ENCODE assay signal across 22 mouse cellular contexts in genomic region chr15:74387533-74387932, GRCm38 (mm10).
A peak's percentile ranks its signal among the peaks of the same experiment; 100 is the strongest.
DNase-seq lines count a peak whose midpoint lies in the region; ATAC-seq and TF ChIP-seq lines count a peak whose summit lies in the region.
"Had no signal": no experiment of that assay in that cellular context is flagged by ENCODE, and none has a peak within 500 bp of the region (broad histone marks: within the 10 kb centered on the region; RNA-seq: fewer than 3 reads in every experiment).

No protein-coding gene starts in this region.

- H3K4me3 ChIP-seq in hindbrain, embryonic 10.5 days, result no peak overlapping the region
- H3K4me3 ChIP-seq in hindbrain, embryonic 11.5 days (ENCODE audit: low read depth, low read length), result no peak overlapping the region
- H3K4me3 ChIP-seq in ES-E14 (ENCODE audit: insufficient read depth in 1 of 2, low read depth in 1 of 2, low read length in 2 of 2, poor library complexity in 1 of 2, severe bottlenecking in 1 of 2), result no peak overlapping the region
- H3K4me3 ChIP-seq in midbrain, embryonic 15.5 days, result no peak overlapping the region
- H3K4me3 ChIP-seq: limb, embryonic 13.5 days; liver, embryonic 12.5 days had no signal

- H3K4me1 ChIP-seq in hindbrain, embryonic 10.5 days (replicated peaks), result peaks cover 33% of the 10 kb centered on the region
- 0 out of 2 replicates have a peak, but pooled peaks cover 2% of the 10 kb centered on the region for H3K4me1 ChIP-seq in hindbrain, embryonic 11.5 days (replicated peaks; ENCODE audit: control insufficient read depth, insufficient read depth, low read length)
- H3K4me1 ChIP-seq in ES-E14 (ENCODE audit: control insufficient read depth in 2 of 2, insufficient read depth in 2 of 2, low read length in 2 of 2, poor library complexity in 1 of 2), result peaks cover 3 to 27% of the 10 kb centered on the region in 2 experiments; a peak in 2 of 4 replicates
- H3K4me1 ChIP-seq in midbrain, embryonic 15.5 days, result peaks cover 12% of the 10 kb centered on the region
- H3K4me1 ChIP-seq: liver, embryonic 12.5 days had no signal

- in situ Hi-C loops in ES-E14 (cut with MboI; ENCODE audit: low sequenced_read_pairs in 2 of 2, unreplicated experiment in 2 of 2), result no loop called here

- no peak overlapping the region for H3K4me2 ChIP-seq in hindbrain, embryonic 11.5 days (replicated peaks; ENCODE audit: low read depth, low read length)
- no peak overlapping the region for H3K4me2 ChIP-seq in midbrain, embryonic 15.5 days
- H3K4me2 ChIP-seq: heart, embryonic 11.5 days; limb, embryonic 13.5 days; liver, embryonic 12.5 days had no signal

- H3K27me3 ChIP-seq in hindbrain, embryonic 10.5 days (ENCODE audit: insufficient read depth, poor library complexity, severe bottlenecking), result no peaks in the 10 kb centered on the region
- H3K27me3 ChIP-seq in hindbrain, embryonic 11.5 days (ENCODE audit: control insufficient read depth, insufficient read depth, low read length), result no peaks in the 10 kb centered on the region
- no peaks in the 10 kb centered on the region for H3K27me3 ChIP-seq in midbrain, embryonic 15.5 days (replicated peaks)
- H3K27me3 ChIP-seq: CH12.LX; liver, embryonic 12.5 days had no signal

- H3K36me3 ChIP-seq in hindbrain, embryonic 10.5 days, result no peaks in the 10 kb centered on the region
- no peaks in the 10 kb centered on the region for H3K36me3 ChIP-seq in hindbrain, embryonic 11.5 days (ENCODE audit: control insufficient read depth, insufficient read depth, low read length)
- H3K36me3 ChIP-seq in ES-E14 (ENCODE audit: control insufficient read depth, insufficient read depth, low read length, poor library complexity, severe bottlenecking), result no peaks in the 10 kb centered on the region
- H3K36me3 ChIP-seq in midbrain, embryonic 15.5 days (replicated peaks), result no peaks in the 10 kb centered on the region
- H3K36me3 ChIP-seq: limb, embryonic 13.5 days; liver, embryonic 12.5 days had no signal

- no peak for ATAC-seq in hindbrain, embryonic 11.5 days (ENCODE audit: low FRiP score)
- peak; percentile 25; the same call in 1 of the 2 replicates for ATAC-seq in midbrain, embryonic 15.5 days (replicated peaks)
- ATAC-seq: liver, embryonic 12.5 days had no signal

- no peaks in the 10 kb centered on the region for H3K9me3 ChIP-seq in hindbrain, embryonic 10.5 days
- no peaks in the 10 kb centered on the region for H3K9me3 ChIP-seq in hindbrain, embryonic 11.5 days (ENCODE audit: control insufficient read depth, low read length)
- H3K9me3 ChIP-seq in ES-E14 (ENCODE audit: control insufficient read depth, insufficient read depth, low read depth, low read length), result no peaks in the 10 kb centered on the region
- H3K9me3 ChIP-seq in midbrain, embryonic 15.5 days, result no peaks in the 10 kb centered on the region
- H3K9me3 ChIP-seq: limb, embryonic 13.5 days; liver, embryonic 12.5 days had no signal

- TF ChIP-seq POLR2A in brain, embryonic 14.5 days (IDR thresholded peaks at IDR 0.05; ENCODE audit: borderline replicate concordance, extremely low read depth, insufficient read depth, insufficient read length, poor library complexity, severe bottlenecking), result no peak

- 16% methylated on average over 3 of the region's 3 CpGs for WGBS in hindbrain, embryonic 10.5 days
- 11% methylated on average over 3 of the region's 3 CpGs for WGBS in hindbrain, embryonic 11.5 days
- WGBS in midbrain, embryonic 15.5 days, result 12% methylated on average over 3 of the region's 3 CpGs

- DNase-seq in hindbrain, embryonic 10.5 days (ENCODE audit: low spot score), result no peak
- no peak for DNase-seq in hindbrain, embryonic 11.5 days (ENCODE audit: low spot score)
- peak; percentile 53 for DNase-seq in ES-E14 (ENCODE audit: low read depth, low spot score)
- peak; percentile 58 for DNase-seq in brain, embryonic 14.5 days (ENCODE audit: low read depth)
- DNase-seq in urinary bladder, postnatal 10 days (ENCODE audit: low spot score), result no peak
- no peak for DNase-seq in testis, postnatal 14 days (ENCODE audit: low spot score)
- DNase-seq: B cell, adult 2 months; cerebellum, adult 2 months; cerebellum, postnatal 36 days; gastrocnemius, postnatal 14 days; heart, adult 11 months; kidney, adult 18-20 months; layer of hippocampus, adult 9-11 months; lung, adult 18-20 months; lung, postnatal 10 days had no signal

- TF ChIP-seq CTCF in brain, embryonic 14.5 days (IDR thresholded peaks at IDR 0.05; ENCODE audit: borderline replicate concordance, extremely low read depth, insufficient read depth, insufficient read length), result no peak

- H3K27ac ChIP-seq in hindbrain, embryonic 10.5 days, result peak overlapping the region; percentile 3; the same call in 1 of the 2 replicates
- no peak overlapping the region for H3K27ac ChIP-seq in hindbrain, embryonic 11.5 days (ENCODE audit: low read depth, low read length)
- peak overlapping the region; percentile 47; the same call in 1 of the 2 replicates for H3K27ac ChIP-seq in ES-E14 (ENCODE audit: insufficient read depth, low read depth, low read length, poor library complexity, severe bottlenecking)
- H3K27ac ChIP-seq in midbrain, embryonic 15.5 days, result no peak overlapping the region
- H3K27ac ChIP-seq: kidney, postnatal 0 days; limb, embryonic 13.5 days; liver, embryonic 12.5 days; stomach, postnatal 0 days had no signal

- H3K9ac ChIP-seq in hindbrain, embryonic 11.5 days (ENCODE audit: low read depth, low read length), result no peak overlapping the region
- no peak overlapping the region for H3K9ac ChIP-seq in ES-E14 (ENCODE audit: insufficient read depth, low read depth, low read length, poor library complexity, severe bottlenecking)
- H3K9ac ChIP-seq in midbrain, embryonic 15.5 days, result no peak overlapping the region
- H3K9ac ChIP-seq: limb, embryonic 13.5 days; liver, embryonic 12.5 days had no signal

TF ChIP-seq in ES-E14, 5 proteins besides CTCF, POLR2A, EP300 and RAD21:
- TF ChIP-seq HCFC1 (IDR thresholded peaks at IDR 0.05; ENCODE audit: borderline replicate concordance, insufficient read depth, low read length) (no peak), ZC3H11A (IDR thresholded peaks at IDR 0.05; ENCODE audit: borderline replicate concordance, low read depth, low read length) (no peak), ZNF384 (IDR thresholded peaks at IDR 0.05; ENCODE audit: low read depth, low read length) (peak; percentile 79), CHD2 (IDR thresholded peaks at IDR 0.05; ENCODE audit: low read depth, low read length) (0 out of 2 replicates have a peak, but pooled peaks have one; percentile 24), MAFK (IDR thresholded peaks at IDR 0.05; ENCODE audit: insufficient read depth, low read depth, low read length) (no peak)
TF ChIP-seq in ES-E14: peak in this region for 2.

Comparison
In these comparisons a context has a peak if more than half of its experiments do, and no peak if none do; other contexts are left out.
1. H3K27ac ChIP-seq: peak in hindbrain, embryonic 10.5 days (single experiment) and ES-E14 (single experiment); none in hindbrain, embryonic 11.5 days (single experiment) and midbrain, embryonic 15.5 days (single experiment).
2. DNase-seq: peak in ES-E14 (single experiment) and brain, embryonic 14.5 days (single experiment); none in hindbrain, embryonic 10.5 days (single experiment), hindbrain, embryonic 11.5 days (single experiment), urinary bladder, postnatal 10 days (single experiment) and testis, postnatal 14 days (single experiment).